Mouse (Mus musculus) kidney, postnatal 4 days (tissue): ENCODE results near the gene Lss.

Experiments
- DNase-seq, 2 experiments: peaks; one replicate each; pipeline ENCODE4 v3.0.0; 2021; ENCODE audit warnings: mixed read lengths in 2 of 2

Gene Lss

GRCm38 (mm10) chr10:76531375-76531774 is at the start of gene Lss:
Gene Lss, plus strand, starts transcription at chr10:76531588.
- DNase-seq, result peak; percentile 95 to 98

GRCm38 (mm10) chr10:76486302-76486701 is 45.1 kb upstream of the Lss start:
- DNase-seq, result no peak

DNA sequence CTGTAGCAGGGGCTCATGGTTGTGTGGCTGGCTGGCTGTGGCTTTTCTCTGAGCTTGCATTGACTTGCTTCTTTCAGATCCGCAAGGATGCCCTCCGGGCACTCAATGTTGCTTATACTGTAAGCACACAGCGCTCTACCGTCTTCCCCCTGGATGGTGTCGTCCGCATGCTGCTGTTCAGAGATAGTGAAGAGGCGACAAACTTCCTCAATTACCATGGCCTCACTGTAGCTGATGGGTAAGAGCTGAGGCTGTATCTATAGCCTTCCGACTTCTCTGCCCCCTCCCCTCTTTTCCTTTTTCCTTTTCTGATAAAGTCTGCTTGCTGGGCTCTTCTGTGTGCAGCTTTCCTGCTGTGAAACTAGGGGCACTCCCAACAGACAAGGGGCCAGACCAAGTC is 43.1 kb upstream of the Lss start:
- DNase-seq, result no peak

DNA sequence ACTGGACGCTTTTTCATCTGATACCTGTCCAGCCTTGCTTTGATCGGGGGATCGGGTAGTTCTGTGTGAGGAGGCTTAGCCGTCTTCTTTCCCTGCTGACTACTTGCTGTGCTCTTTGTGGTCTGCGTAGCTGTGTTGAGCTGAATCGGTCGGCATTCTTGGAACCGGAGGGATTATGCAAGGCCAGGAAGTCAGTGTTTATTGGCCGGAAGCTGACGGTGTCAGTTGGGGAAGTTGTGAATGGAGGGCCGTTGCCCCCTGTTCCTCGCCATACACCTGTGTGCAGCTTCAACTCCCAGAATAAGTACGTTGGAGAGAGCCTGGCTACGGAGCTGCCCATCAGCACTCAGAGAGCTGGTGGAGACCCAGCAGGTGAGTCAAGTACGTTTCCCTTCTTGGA is 42.2 kb upstream of the Lss start:
- DNase-seq, result no peak

- DNase-seq, result no peak
Measured at GRCm38 (mm10) chr10:76493527-76493926, 37.9 kb upstream of the Lss start.

DNA sequence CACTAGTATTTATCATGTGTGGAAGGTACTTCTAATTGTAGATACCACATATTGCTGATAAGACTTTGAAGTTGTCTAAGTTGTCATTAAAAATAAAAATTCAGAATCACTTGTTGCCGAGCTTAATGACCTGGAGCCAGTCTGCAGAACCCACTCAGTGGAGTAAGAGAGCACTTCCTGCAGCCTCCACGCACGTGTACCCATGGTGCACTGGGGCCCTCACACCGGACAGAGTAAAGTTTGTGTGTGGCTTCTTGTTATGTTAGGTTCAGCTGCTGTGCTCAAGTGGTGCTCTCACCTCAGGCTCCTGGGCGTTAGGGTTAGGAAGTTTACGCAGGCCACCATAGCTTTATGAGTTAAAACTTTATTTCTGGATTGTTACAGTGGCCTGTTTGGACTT is 35.9 kb upstream of the Lss start:
- DNase-seq, result no peak

DNA sequence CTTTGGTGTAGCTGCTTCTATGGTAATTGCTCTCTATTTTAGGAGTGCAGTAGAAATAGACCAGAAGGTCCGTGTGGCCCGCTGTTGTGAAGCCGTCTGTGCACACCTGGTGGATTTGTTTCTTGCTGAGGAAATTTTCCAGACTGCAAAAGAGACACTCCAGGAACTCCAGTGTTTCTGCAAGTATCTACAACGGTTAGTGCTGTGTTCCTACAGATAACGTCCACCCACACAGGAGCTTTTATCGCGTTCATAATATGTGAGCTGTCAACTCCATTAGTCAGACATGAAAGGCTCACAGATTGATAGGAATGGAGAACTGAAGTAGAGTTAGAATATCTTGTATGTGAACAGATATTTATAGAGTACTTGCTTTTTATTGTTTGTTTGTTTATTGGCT is 35.0 kb upstream of the Lss start:
- no peak for DNase-seq

DNA sequence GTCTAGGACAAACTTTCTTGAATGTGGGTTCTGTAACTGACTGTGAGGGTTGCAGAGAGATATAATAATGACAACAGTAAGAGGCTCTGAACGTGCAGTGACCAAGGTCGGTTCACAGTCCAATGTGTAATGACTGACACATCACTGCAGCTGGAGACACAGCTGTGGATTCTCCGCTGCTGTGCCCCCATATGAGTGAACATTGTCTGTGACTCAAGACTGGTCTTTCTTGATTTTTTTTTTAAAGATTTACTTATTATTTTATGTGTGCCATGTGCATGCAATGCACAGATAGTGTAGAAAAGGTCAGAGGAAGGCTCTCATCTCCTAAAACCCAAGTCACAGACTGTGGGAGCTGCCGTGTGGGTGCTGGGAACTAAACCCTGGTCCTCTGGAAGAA is 33.9 kb upstream of the Lss start:
- DNase-seq, result no peak

- DNase-seq, result no peak
Measured at GRCm38 (mm10) chr10:76504271-76504943, 27.0 kb upstream of the Lss start.

DNA sequence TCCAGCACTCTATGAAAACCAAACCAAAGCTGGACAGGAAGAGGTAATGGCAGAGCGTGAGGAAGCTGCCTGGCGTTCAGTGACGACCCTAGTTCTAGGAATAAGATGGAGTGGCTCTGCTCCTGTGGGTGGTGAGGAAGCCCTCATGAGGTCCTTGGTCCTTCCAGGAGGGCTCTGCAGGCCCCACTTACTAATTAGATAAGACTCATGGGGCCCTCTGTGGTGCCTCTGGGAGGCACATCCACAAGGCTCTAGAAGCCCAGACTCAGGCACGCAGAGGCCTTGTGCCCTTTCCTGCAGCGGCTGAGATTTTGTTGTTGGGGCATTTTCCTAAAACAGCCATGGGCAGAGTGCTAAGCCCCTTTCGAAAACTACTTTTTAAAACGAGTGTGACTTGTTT is 25.5 kb upstream of the Lss start:
- no peak for DNase-seq

DNA sequence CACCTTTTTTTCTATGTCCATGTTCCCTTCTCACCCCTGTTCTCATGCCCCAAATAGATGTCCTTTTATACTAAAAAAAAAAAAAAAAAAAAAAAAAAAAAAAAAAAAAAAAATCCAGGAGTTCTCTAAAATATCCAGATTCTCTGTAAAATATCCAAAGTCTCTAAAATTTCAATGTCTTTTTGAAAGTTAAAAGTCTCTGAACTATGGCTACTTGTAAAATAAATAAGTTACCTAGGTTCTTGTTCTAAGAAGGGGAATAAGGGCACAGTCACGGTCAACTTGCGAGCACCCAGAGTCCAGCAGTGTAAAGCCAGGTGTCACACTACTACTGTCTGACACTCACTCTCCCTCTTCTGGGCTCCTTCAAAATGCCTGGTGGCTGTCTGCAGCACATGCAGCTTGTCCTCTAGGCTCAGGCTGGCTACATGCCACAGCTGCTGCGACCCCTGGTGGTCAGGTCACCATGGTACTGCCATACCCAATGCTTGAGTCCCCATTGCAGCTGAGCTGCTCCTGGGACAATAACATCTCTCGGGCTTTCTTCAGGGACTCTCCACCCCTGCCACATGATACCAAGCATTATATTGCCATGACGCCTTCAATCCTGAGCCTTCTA is 18.3 kb upstream of the Lss start:
- peak; percentile 93 for DNase-seq

DNA sequence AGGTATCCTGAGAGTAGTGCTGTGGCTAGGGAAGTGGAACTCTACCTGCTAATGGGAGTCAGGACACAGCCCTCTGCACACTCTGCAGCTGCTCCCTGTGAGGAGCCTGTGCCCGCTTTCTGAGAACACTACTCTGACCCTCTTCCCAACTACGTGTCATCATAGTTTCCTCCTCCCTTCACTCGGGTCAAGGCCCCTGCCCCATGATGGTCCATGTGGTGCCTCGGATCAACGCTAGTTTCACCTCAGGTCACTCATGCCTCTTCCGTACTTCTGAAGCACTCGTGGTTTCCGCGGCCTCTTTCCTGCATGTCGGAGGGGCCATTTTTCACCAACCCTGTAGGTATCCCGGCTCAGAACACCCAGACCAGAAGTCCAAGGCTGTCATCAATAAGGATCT is 466 bp upstream of the Lss start:
- DNase-seq, result no peak

DNA sequence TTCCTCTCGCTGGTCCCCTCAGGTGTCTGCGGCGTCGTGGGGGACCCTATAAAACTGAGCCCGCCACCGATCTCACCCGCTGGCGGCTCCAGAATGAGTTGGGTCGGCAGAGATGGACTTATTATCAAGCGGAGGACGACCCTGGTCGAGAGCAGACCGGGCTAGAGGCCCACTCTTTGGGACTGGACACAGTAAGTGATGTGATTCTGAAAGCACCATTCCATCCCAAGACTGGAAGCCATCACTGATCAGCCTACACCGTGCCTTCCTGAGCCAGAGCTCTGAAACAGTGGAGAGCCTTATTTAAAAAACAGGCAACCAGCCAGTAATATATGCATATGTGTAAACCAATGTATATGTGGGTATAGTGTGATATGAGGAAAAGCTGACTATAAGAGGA is 440 bp downstream of the Lss start:
- no peak for DNase-seq

DNA sequence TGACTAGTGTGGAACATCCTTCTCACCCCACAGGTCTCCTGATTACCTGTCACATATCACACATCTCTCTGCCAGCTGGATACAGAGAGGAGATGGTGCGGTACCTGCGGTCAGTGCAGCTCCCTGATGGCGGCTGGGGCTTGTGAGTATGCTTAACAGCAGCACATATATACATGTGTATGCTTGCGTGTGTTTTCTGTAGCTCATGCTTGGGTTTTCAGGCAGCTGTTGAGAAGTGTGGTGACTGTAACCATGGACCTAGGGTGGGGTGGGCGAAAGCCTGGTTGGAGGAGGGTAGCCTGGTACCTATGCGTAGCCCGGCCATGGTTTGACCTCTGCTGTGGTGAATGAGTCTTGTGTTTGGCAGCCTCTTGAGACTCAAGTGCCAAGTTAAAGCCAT is 4.1 kb downstream of the Lss start:
- DNase-seq, result no peak

DNA sequence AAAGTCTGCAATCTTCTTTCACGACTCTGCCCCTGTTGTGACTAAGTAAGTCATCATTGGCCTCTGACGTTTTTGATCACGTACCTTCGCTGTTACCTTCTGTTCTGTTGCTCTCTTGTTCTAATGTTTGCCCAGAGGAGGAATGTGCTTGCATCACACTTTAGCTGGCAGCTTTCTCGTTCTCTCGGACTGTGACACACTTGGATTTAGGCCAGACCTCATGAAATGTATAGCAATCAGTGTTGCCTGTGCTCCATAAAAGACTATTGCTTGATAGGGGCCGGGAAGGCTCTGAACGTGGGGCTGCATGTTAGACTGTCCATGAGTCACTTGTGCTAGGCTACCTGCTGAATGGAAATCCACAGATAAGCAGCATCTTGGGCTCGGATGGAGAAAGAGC is 6.2 kb downstream of the Lss start:
- DNase-seq, result no peak

GRCm38 (mm10) chr10:76541336-76542085 is 10.1 kb downstream of the Lss start:
- no peak for DNase-seq

DNA sequence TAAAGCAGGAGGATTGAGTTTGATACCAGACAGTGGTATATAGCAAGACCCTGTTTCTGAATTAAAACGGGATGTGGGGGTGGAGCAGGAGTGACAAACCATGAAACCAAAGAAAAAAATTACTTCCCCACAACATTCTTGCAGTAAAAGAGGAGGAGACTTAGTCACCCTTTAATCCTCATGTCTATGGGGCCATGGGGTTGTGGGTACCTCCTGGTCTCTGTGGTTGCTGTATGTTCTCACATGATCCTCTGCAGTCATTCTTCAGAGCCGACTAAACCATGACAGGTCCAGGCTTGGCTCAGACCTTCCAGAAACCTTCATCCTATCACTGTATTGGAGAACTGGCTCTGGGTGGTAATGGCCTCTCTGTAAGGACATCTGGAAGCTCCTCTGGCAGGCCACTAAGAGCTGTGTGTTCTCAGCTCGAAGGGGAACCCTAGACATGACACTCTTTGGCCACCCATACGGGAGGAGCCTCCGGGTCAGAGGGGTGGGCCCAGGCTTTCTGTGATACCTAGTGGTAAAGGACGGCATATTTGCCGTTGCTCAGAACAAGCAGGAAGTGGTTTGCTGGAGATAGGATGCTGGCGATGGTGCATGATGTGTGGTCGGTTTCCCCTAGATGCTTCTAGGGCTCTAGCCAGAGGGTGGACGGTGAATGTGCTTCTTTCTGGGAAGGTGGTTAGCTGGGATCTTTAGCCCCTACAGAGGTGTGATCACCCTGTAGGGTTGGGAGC is 11.4 kb downstream of the Lss start:
- no peak for DNase-seq

- DNase-seq, result peak; percentile 24 to 50
Measured at GRCm38 (mm10) chr10:76546566-76546965, 15.2 kb downstream of the Lss start.

- DNase-seq, result no peak
Measured at GRCm38 (mm10) chr10:76548218-76548617, 16.8 kb downstream of the Lss start.

- peak; percentile 41 for DNase-seq
Measured at GRCm38 (mm10) chr10:76550458-76550857, 19.1 kb downstream of the Lss start.

- no peak for DNase-seq
Measured at GRCm38 (mm10) chr10:76551556-76551955, 20.2 kb downstream of the Lss start.

DNA sequence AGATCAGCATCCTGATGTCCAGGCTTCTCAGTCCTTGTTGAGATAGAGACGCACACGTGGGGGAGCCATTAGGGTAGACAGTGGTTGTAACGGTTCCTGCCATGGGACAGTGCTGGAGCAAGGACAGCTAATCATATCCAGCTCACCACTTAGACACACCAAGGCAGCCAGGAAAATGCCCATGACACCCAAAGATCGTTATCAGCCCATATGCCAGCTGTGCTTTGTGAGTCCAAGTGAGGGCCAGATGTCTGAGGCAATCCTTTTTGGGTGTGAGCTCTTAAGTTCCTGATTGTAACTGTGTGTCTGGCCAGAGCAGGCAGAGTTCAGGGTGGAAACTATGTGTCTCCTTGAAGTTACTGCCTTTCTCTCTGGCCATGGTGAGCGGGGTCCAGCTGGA is 22.7 kb downstream of the Lss start:
- no peak for DNase-seq

DNA sequence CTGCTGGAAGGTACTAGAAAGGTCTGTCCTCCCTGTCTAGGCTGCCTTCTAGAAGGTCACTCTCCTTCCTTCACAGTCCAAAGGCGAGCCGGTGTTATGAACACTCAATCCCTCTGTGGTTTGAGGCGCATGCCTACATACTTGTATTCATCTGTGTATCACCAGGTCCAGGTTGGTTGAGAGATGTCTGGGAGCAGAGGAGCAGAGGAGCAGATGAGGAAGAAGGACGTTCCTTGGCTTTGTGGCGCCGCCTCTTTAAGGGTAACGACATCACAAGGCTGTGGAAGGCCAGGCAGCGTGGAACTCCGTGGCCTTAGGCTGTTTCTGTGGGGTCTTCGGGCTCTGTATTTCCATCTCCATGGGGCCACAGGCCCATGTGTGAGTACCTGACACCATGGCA is 30.6 kb downstream of the Lss start, which contains the start of gene Spatc1l:
Gene Spatc1l, plus strand, starts transcription at position 301 of the 400 bp plus-strand sequence.
- no peak for DNase-seq
